Mouse (Mus musculus): ENCODE data around the gene Adcy2. TPM values are rescaled to one million over a fixed set of nuclear protein-coding genes. Genes with fewer than 3 reads are reported as not detected.

Adcy2 gene
- total RNA-seq, 1 experiment from 2014 or later, result 0.52 TPM

DNA sequence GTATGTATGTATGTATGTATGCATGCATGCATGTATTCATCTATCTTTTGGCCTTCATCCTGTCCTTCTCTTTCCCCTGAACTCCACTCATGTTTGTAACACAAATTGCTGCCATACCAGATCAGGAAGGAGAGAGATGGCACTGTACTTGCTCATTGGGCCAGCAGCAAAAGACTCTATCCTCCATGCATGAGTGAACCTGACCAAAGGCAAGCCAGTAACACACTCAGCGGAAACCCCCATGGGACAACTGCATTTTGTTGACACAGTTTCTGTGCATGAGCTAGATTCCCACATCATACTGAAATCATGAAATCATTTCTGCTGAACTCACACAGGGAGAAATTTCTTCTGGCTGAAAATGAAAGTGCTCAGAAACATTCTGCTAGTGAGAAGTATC, 172.9 kb downstream of the Adcy2 start:
- no peak for DNase-seq

DNA sequence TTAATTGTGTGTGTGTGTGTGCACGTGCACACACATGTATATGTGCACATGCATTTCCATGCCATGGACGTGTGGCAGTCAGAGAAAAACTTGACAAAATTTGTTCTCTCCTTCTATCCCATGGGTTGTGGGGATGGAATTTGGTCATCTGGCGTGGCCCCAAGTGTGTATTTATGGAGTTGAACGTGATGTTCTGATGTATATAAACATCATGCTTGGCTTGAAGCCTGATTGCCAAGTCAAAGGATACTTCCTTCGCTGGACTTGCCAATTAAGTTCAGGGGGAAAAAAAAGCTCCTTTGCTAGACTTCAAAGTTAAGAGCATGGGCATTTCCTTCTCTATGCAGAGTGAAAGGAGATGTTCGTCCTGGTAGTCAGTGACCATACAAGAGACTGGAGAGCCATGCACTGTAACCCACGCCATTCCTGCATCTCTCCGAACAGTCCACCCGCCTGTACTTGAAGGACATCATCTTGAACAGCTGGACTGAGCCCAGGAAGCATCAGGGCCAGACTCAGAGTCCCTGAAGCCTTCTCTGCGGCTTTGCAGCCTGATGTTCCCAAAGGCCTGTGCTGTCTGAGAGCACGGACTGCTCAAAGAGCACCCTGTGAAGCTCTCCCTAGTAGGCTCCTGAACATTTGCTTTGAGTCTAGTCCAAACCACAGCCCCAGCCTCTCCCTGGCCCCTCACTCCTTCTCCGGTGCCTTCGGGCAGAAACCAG, 178.3 kb downstream of the Adcy2 start:
- DNase-seq, result no peak

DNA sequence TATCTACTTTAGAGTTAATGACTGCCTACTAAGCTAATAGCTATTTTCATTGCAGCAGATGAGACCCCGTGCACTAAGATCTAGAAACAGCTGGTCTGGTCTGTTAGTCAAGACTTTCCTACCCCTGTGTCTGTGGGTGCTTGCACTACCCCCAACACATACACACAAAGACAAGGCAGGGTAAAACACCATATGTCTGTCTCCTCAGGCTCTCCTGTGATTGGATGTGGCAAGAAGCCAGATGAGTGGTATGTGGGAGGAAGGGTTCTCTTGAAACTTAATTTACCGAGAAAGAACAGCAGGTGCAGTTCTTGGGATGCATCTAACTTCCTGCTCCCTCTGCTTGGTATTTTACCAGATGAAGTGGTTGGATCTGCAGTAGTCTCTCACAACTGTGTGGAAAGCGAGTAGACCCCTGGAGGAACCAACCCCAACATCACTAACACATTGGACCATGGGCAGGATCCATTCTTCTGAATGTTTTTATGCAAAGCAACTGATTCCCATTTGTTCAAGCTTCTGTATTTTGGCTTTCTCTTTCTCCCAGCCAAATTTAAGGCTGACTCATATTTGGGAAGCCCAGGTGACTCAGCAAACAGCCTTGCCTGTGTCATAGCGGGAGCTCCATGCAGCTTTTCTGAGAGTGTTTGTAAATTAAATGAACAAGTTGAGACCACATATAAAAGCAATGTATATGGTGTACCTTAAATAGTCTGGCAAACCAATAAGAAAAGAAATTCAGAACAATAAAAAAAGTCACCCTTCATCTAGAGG, 183.4 kb downstream of the Adcy2 start:
- no peak for DNase-seq

DNA sequence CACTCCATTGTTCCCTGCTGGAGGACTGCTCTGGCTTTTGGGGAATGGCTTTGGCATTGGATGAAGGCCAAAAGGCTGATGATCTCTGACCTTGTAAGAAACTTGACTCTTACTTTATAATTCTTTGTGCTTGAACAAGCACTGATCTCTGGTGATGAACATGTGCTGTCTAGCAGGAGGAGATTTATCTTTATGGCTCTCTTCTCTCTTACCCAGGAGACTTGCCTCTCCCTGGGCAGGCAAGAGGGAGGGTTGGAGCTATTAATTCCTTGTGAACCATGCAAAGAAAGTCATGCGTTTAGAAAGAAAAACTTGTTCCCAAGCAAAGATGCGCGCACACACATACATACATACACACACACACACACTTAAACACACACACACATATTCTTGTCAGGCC, 188.2 kb downstream of the Adcy2 start:
- DNase-seq, result no peak

DNA sequence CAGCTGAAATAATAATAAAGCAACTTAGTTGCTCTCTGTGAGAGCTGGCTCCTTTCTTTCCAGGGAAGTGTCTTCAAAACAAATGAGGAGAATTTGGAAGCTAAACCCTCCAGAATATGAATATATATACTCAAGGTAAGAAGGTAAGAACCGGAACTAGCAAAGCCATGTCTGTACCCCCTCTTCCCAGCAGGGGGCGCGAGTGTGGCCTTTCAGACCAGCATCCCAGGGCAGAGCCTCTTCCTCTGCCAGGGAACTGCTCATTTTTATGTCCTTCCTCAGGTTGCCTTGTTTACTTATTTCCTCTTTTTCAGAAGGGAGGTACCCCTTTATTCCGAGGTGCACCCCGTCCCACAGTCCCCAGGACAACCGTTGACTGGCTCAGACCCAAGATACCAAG, 199.6 kb downstream of the Adcy2 start:
- peak; percentile 22 for DNase-seq

DNA sequence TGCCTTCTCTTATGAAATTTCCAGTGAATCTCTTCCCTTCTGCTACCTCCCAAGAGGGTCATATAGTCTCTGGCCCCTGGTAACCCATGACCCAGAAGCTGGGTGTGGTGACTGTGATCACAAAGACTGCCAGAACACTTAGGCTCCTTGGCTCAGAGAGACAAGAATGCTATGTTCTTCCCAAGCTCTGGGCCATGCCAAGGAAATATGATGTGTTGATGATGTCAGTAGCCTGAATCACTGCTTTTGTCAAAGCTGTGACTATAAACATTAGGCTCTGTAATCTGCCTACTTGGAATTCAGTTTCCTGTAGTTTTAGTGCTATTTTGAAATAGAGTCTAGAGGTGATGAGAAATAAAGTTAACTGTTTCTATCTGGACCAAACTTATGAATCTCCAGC, 206.1 kb downstream of the Adcy2 start:
- no peak for DNase-seq

DNA sequence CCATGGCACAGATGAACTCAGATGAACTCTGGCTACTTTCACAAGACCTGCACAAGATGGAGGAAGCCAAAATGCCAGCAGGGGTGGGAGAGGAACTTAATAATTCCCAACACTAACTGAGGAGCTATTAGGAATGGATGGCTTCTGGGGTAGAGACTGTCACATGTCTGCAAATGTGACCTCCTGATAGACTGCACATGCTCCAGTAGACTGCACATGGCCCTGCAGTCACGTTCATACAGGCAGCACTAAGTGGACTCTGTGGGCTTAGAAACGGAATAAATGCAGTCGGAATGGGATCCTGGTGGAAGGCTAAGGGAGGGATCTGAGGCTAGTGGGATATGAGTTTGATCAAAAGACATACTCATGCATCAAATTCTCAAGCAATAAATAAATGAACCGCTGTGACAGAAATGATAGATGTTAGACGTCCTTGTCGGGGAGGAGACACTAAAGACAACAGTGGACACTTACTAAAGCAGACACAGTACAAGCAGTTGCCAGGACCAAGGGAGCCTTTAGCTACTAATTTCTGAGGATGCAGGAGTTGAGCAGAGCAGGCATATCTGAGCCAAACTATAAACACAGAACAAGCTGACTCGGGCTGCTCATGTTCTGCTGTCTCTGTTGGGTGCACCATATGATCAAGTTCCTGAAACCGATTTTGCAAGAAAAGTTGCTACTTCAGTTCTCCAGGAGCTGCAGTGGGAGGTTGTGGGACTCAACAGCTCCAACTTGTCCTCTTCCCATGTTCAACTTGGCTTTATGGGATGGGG, 211.9 kb downstream of the Adcy2 start:
- no peak for DNase-seq

DNA sequence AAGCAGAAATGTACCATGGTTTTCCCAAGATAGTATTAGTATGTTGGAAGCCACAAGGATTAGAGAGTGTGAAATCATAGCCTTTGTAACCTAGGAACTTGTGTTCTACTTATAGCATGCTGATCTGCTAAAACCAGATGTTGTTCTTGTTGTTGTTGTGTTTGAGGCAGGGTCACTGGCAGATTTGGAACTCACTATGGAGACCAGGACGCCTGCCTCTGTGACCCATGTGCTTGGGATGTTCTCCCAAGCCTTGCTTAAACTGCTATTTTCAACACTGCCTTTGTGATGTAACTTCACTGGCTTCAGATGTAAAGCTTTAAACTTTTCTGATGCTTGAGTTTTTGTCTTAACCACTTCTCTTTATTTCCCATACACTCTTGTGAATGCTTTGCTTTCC, 216.2 kb downstream of the Adcy2 start:
- DNase-seq, result no peak

DNA sequence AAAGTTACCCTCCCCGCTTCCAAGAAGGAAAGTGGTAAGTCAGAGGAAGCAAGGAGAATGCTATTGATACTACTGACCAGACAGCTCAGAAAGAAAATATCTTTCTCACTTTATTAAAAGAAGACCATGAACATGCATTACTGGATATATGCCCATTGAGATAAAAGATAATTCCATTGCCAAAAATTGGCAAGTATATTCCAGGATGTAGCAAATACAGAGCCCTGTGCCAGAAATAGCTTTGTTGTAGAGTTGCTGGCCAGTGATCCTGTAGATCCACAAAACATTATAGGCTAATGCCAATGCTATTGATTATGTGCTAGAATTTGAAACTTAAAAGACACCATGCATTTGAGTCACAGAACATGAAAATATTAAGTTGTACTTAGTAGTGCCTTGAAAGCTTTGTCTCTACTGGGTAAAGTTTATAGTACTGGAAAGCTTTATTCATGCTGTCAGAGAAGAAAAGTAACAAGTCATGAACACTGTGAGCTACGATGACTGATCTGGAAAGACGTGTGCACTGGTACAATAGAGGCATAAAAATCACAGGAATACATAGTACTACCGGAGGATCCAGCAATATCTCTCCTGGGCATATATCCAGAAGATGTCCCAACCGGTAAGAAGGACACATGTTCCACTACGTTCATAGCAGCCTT, 221.2 kb downstream of the Adcy2 start:
- no peak for DNase-seq

DNA sequence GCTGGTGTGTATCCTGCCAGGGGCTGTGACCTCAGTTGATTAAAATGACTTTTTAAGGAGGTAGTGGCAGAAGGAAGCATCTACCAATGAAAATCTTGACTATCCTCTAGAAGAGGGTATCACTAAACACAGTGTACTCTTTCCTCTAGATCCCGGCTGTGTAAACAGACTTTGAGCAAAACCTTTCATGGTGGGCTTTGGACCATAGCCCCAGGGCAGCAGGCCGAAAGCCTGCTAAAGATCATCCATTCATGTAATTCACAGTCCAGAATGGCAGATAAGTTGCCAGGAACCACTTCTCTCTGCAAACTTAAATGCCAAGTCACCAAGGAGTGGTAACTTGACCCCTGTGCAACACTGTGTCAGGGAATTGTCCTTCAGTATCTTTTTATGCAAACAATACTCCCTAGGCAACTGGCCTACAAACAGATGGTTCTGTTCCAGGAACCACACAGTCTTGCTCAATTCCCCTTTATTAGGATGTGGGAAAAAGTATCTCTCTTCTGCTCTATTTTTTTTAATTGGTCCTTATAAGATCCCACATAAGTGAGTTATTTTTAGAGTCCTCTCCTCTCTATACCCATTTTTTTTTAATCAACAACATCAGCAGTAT, 225.6 kb downstream of the Adcy2 start:
- DNase-seq, result no peak

DNA sequence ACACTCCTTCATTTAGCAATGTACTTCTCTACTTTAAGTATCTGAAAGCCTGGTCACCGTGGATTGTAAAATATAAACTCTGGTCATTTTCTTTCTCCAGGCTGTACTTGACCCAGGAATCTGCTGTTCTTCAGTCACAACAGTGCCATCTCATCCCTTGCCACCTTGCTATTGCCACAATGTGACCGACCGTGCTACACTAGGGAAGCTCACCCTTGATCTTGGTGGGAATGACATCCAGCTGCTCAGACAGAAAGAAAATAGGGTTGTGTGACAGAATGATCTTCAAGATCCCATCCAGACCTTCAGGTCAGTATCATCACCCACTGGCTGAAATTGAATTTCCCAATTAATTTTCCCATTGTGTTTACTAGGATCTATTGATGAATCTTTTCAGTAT, 230.8 kb downstream of the Adcy2 start:
- no peak for DNase-seq

DNA sequence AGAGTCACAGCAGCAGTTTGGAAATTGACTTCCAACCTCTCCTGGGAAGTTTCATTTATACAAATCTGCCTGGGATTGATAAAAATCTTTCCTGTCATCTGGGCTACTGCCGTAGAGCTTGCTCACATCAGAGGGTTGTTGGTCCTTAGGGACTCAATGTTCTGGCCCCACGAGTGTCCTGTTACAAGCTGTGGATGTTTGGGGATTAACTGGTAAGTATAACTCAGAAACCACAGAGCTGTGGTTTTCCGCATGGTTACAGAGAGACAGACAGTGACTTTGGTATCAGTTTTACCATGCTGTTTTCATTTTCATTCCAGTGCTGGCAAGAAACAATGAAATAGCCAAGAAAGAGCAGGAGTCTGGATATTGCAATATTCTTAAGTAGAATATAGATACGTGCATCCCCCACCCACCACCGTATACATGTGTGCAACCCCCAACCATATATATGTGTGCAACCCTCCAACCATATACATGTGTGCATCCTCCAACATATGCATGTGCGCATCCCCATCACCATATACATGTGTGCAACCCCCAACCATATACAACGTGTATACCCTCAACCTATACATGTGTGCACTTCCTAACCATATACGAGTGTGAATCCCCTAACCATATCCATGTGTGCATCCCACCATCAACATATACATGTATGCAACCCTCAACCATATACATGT, 233.3 kb downstream of the Adcy2 start:
- no peak for DNase-seq

DNA sequence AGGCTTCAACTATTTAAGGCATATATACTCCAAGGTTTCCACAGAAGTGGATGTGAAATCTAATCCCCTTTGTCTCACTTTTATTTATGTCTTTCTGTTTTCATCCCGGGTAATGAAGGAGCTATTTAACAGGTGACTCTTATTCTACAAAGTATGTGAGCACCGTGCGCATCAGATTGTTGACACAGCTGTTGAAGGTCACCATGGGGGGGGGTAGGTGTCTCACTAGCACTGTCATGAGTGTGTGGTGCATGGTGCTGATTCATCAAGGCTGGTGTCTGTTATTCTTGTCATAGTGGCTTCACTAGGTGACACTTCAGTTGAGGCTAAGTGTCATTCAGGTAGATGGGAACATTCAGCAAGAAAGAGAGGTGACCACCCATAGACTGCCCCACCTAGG, 234.7 kb downstream of the Adcy2 start:
- no peak for DNase-seq

DNA sequence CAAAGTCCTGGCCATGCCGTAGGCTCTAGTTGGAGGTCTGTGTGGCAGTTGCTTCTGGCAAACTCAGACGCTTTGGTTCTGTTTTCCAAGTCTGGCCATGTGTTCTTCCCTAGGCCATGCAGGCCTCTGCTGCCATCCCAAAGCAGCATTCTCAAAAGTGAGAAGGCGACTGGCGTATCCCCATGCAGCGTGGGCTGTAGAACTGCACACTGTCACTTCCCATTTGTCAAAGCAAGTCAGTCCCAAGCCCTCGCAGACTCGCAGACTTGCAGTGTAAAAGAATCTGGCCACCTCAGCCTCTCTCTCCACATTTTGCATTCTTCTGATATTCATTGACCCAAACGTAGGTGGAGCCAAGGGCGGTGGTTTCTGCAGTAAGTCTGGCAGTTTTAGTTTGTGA, 249.5 kb downstream of the Adcy2 start:
- no peak for DNase-seq

DNA sequence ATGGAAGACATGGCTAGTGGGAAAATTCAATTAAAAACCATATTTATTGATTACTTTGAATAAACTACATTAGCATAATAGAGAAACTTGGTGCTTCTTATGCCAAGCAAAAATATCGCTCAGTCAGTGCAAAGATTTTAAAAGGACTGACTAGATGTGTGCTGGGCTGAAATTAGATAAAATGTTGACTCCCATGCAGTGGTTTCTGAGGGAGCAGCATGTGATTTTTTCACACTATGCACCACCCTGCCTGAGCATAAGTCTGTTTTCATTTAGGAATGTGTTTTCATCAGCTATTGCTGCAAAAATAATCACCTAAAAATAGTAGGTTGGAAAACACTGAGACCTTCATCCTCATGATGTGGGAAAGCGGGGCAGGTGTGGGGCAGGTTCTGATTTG, 250.0 kb downstream of the Adcy2 start:
- no peak for DNase-seq

DNA sequence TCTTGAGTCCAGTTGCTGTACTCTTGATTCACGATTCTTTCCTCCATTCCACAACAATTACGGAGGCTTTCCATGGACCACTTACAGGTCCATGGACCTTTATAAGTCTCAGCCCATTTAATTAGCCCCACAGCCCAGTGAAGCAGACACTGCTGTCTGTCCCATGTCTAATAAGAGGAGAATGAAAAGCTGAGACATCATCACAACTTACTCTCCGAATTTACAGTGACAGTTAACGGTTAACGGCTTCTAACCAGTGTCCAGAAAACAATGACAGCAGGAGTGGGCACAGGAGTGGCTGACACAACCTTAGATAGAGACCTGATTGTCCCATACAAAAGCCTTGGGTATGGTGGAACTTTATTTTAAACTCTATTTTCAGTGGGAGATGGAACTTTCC, 253.9 kb downstream of the Adcy2 start:
- DNase-seq, result no peak

DNA sequence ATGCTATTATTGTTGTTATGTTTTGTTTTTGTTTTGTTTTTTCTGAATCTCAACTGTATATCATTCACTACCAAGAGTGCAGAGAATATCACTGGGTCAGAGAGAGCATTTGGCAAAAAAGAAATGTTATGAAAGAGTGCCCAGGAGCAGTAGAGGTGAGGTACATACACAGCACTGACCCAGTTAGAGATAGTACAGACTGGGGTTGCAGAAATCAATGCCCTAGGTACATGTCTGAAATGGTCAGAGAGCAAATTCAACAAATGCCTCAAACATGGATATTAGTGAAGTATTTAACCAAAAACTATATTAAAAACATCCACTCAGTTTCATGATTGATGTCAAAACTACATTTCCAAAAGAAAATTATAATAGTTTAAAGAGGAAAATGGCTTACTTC, 286.7 kb downstream of the Adcy2 start:
- DNase-seq, result no peak

DNA sequence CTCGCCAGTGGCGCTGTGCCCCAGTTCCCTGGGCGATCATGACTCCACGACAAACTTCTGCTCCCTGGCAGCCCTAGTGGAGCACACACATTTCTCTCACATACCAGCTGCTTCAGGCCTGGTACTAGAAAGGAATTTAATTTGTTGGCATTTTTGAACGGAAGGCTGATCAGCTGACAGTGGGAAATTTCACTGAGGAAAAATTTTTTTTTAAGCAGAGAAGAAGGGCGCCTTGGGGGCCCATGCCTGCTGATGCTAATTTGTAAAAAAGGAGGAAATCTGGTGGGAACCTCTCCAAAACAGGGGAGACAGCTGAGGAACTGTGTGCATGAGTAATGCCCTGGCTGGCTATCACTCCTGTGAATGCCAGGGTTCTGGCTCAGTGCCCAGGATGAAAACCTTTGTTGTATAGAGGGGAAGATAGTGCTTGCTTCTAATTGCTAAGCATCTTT, 292.0 kb downstream of the Adcy2 start:
- DNase-seq, result peak; percentile 71

DNA sequence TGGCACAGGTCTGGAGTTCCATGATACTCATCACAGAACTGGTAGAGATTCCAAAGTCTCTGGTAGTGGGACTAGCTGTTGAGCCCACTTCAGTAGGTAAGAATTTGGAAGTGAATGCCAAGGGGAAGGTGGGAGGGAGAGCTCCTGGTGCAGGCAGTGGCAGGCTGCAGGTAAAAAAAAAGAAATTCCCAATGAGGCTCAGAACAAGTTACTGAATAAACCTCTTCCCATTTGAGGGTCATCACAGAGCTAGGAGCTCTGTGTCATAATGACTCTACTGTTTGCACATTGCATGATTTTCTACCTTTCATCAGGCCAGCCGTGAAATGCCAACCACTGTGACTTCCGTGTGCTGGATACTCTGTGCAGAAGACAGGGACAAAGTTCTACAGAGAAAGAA, 314.4 kb downstream of the Adcy2 start:
- no peak for DNase-seq

DNA sequence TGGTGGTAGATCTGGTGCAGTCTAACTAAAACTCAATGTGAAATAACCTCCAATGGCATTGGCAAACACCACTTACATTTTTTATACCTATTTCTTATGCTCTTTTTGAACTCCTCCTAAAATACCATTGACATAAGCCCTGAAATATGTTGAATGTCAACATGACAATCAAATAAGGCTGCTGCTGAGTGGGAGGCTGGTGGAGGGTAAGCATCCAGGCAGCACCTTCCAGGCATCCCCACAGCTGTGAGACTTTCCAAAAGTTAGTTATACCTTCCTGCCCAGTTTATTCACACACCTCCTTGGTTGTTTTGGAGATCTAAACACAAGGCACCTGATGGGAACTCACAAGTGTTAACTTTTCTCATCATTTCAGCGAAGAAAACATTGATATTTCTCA, 318.9 kb downstream of the Adcy2 start:
- DNase-seq, result no peak

DNA sequence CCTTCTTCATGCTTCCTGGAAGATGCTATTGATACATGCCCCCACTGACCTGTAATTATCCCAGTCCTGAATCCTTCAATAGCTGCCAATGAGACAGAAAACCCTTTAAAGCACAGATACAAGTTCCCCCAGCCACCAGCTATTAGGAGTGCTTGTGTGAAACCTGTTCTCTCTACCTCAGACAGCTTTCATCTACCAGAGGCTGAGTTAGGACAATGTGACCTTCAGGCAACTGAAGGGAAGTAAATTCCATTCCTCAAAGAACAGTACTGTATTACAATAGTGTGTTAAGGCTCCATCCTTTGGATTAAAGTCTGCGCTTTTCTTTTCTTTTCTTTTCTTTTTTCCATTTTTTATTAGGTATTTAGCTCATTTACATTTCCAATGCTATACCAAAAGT, 356.6 kb downstream of the Adcy2 start:
- no peak for DNase-seq

DNA sequence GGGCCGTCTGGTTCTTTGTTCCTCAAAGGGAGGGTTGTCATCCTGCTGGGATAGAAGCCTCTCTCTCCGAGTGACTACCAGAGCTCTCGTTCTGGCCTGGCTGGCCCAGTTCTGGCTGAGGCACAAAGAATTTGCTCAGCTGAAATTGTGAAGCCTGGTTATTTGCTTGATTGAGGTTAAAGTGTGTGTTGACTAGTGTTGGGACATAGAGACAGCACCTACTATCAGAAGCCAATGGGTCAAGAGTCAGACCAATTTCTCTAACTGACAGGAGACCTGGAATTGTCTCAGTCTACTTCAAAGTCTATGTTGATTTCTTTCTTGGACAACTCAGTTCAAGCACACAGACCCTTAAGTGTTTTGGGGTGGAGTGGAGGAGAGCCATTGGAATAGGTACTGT, 372.3 kb downstream of the Adcy2 start:
- DNase-seq, result no peak
